Mouse (Mus musculus) neural tube, embryonic 11.5 days (tissue): ENCODE results near the gene Cks2. TPM values are rescaled to one million over a fixed set of nuclear protein-coding genes. Genes with fewer than 3 reads are reported as not detected.
"Not testable (repeated sequence)": the region's sequence is repeated elsewhere in the genome, so short reads cannot be mapped to it uniquely, and the experiment has no call there.

Experiments used
- ATAC-seq: fragments of 200-750 bp; cut with Nextera tagmentation; 2 replicates; pipeline ENCODE4 v1.8.0; 2017; ENCODE audit warnings: moderate number of reproducible peaks, mild to moderate bottlenecking, moderate TSS enrichment, moderate library complexity; ENCODE audit not compliant: insufficient read depth, low FRiP score, low TSS enrichment
- DNase-seq: peaks from one replicate; pipeline ENCODE4 v3.0.0-alpha.2; 2015; ENCODE audit warnings: low spot score
- H3K27ac ChIP-seq: fragments of 300-500 bp; sonication (generic); 2 replicates; pipeline ENCODE4 v1.5.1; 2014; ENCODE audit warnings: low read depth, mild to moderate bottlenecking, low read length
- H3K27me3 ChIP-seq: fragments of 300-500 bp; sonication (generic); 2 replicates; pipeline ENCODE4 v1.6.1; 2014; ENCODE audit warnings: mild to moderate bottlenecking, low read length, mixed read lengths; ENCODE audit not compliant: control insufficient read depth, insufficient read depth
- H3K36me3 ChIP-seq: fragments of 300-500 bp; sonication (generic); 2 replicates; pipeline ENCODE4 v1.6.1; 2014; ENCODE audit warnings: mild to moderate bottlenecking, low read length, moderate library complexity, mixed read lengths; ENCODE audit not compliant: control insufficient read depth, insufficient read depth
- H3K4me1 ChIP-seq: fragments of 300-500 bp; sonication (generic); 2 replicates; pipeline ENCODE4 v1.6.1; 2014; ENCODE audit warnings: low read length, mixed read lengths; ENCODE audit not compliant: control insufficient read depth, insufficient read depth
- H3K4me2 ChIP-seq: fragments of 300-500 bp; sonication (generic); 2 replicates; pipeline ENCODE4 v1.6.1; 2014; ENCODE audit warnings: low read depth, mild to moderate bottlenecking, moderate library complexity
- H3K4me3 ChIP-seq: fragments of 300-500 bp; sonication (generic); 2 replicates; pipeline ENCODE4 v1.5.1; 2014; ENCODE audit warnings: low read depth, low read length
- H3K9ac ChIP-seq: fragments of 300-500 bp; sonication (generic); 2 replicates; pipeline ENCODE4 v1.6.1; 2014; ENCODE audit warnings: mild to moderate bottlenecking, low read length
- H3K9me3 ChIP-seq: fragments of 300-500 bp; sonication (generic); 2 replicates; pipeline ENCODE4 v1.6.1; 2016; ENCODE audit warnings: low read length; ENCODE audit not compliant: control insufficient read depth
- WGBS: fragments of 180-500 bp; shearing (Covaris S2); extraction: QIAGEN DNeasy Blood & Tissue Kit; methylation state at CpG from one replicate; pipeline ENCODE4 v1.1.7; 2014; 5-methylcytosine and 5-hydroxymethylcytosine counted together
- polyA plus RNA-seq: library from polyadenylated mRNA; unstranded; fragments of >200 nt; fragmentation: Nextera tagmentation; extraction: Ambion mirVana; gene quantifications from 2 replicates; pipeline ENCODE4 v1.2.1, GENCODE M21; 2014

Cks2 gene
- polyA plus RNA-seq, 1 experiment from 2014 or later, result 323 TPM

DNA sequence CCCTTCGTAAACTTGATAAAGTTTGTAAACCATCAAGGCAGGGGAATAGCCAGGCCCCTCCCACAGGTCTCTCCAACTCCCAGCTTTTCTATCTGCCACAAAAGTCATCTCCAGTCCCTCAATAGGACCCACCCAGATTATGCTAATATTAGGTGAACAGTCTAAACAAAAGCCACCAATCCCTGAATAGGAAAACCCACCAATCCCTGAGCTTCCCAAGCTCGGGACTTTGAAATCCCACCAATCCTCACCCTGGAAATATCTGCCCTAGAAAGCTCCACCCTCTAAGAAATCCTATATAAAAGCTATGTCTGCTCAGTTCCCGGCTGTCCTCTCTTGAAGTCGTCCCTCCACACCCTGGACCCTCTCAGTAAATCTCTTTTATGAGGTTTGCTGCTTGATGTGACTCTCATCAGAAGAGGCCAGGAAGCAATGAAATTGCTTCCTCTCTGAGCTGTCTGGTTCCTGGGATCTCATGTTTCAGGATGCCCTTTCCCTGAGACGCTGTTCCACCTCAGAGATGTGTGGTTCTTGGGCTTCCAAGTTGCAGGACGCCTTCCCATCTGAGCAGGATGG, 16.7 kb upstream of the Cks2 start:
- ATAC-seq (no peak), DNase-seq (no peak)
- WGBS, result 79% methylated on average over 6 of the region's 6 CpGs
- no peaks in the 10 kb centered on the region for H3K27me3 ChIP-seq
- H3K9ac ChIP-seq, result no peak overlapping the region
- H3K4me1 ChIP-seq, result no peaks in the 10 kb centered on the region
- no peak overlapping the region for H3K27ac ChIP-seq
- H3K36me3 ChIP-seq, result no peaks in the 10 kb centered on the region
- H3K9me3 ChIP-seq, result no peaks in the 10 kb centered on the region
- no peak overlapping the region for H3K4me3 ChIP-seq
- H3K4me2 ChIP-seq, result no peak overlapping the region

DNA sequence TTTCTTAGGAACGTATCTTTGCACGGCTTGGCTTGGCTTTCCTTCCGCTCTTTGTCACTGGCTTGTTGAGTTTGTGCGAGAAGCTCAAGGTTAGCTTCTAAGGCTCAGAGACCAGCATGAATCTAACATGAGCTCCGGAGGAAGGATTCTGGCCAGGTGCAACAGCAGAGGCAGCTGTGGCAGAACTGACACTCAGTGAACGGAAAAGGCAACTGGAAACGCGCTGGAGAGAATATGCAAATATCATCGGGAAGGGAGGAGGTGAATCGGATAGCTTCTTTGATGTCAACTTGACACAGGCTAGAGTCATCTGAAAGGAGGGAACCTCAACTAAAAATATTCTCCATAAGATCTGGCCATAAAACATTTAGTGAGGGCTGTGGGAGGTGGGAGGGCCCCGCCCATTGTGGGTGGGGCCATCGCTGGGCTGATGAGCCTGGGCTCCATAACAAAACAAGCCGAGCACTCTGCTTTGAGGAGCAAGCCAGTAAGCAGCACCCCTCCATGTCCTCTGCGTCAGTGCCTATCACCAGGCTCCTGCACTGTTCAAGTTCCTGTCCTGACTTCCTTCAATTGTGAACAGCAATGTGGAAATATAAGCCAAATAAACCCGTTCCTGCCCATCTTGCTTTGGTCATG, 13.6 kb upstream of the Cks2 start:
- DNase-seq (no peak), ATAC-seq (no peak)
- no peak overlapping the region for H3K27ac ChIP-seq
- no peaks in the 10 kb centered on the region for H3K9me3 ChIP-seq
- H3K4me2 ChIP-seq, result no peak overlapping the region
- no peaks in the 10 kb centered on the region for H3K36me3 ChIP-seq
- no peak overlapping the region for H3K9ac ChIP-seq
- H3K4me3 ChIP-seq, result no peak overlapping the region
- H3K27me3 ChIP-seq, result no peaks in the 10 kb centered on the region
- no peaks in the 10 kb centered on the region for H3K4me1 ChIP-seq
- 80% methylated on average over 15 of the region's 15 CpGs for WGBS

DNA sequence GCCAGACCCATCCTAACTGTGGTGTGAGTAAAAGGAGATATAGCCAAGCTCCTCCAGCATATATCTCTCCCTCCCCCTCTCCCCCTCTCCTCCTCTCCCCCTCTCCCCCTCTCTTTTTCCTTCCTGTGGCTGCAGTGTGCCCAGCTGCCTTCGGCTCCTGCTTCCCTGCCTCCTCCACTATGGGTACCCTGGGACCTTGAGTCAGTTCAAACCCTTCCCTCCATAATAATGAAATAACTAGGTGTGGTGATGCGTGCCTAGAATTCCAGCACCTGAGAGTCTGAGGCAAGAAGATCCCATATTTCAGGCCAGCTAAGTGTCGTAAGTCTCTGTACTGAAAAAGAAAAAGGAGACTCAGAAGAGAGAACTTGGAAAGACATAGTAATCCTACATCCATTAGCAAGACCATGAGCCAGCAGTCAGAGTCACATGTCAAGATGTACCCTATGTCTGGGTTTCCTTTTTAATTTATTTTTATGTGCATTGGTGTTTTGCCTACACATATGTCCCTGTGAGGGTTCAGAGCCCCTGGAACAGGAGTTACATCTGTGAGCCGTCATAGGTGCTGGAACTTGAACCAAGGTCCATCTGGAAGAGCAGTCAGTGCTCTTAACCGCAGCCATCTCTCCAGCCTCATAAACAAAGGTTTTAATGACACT, 12.3 kb upstream of the Cks2 start:
- Histone ChIP-seq H3K27ac (no peak overlapping the region), H3K4me2 (no peak overlapping the region), H3K27me3 (no peaks in the 10 kb centered on the region), H3K4me3 (no peak overlapping the region), H3K4me1 (no peaks in the 10 kb centered on the region), H3K9me3 (no peaks in the 10 kb centered on the region), H3K36me3 (no peaks in the 10 kb centered on the region), H3K9ac (no peak overlapping the region)
- no peak for ATAC-seq
- no peak for DNase-seq
- WGBS, result 88% methylated on average over 5 of the region's 5 CpGs

GRCm38 (mm10) chr13:51635384-51635783, 9.6 kb upstream of the Cks2 start:
- not testable (repeated sequence) for H3K9ac ChIP-seq, H3K27me3 ChIP-seq, ATAC-seq, H3K4me3 ChIP-seq, H3K4me1 ChIP-seq, H3K4me2 ChIP-seq, H3K27ac ChIP-seq, DNase-seq, H3K36me3 ChIP-seq, H3K9me3 ChIP-seq
- WGBS, result 83% methylated on average over 1 of the region's 9 CpGs

DNA sequence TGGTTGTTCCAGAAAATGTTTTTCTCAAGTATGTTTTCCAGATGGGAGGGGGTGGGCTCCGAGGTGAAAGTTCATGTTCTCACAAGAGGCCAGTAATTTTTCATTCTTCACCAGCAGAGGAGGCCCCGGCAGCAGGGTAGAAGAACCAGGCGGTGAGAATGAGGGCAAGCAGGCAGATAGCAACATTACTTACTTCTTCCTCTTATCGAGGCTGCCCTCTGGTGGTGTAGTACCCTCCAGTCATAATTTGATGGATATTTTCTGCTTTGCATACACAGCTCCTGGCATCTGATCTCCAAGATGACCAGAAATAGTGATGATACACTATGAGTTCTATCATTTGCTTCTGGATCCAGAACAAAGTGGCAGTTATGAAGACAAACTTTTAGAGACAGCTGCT, 6.1 kb upstream of the Cks2 start:
- DNase-seq (no peak), ATAC-seq (no peak)
- no peaks in the 10 kb centered on the region for H3K36me3 ChIP-seq
- H3K27ac ChIP-seq, result no peak overlapping the region
- no peaks in the 10 kb centered on the region for H3K4me1 ChIP-seq
- no peak overlapping the region for H3K9ac ChIP-seq
- H3K27me3 ChIP-seq, result no peaks in the 10 kb centered on the region
- no peak overlapping the region for H3K4me2 ChIP-seq
- WGBS, result 92% methylated on average over 4 of the region's 4 CpGs
- H3K4me3 ChIP-seq, result no peak overlapping the region
- no peaks in the 10 kb centered on the region for H3K9me3 ChIP-seq

DNA sequence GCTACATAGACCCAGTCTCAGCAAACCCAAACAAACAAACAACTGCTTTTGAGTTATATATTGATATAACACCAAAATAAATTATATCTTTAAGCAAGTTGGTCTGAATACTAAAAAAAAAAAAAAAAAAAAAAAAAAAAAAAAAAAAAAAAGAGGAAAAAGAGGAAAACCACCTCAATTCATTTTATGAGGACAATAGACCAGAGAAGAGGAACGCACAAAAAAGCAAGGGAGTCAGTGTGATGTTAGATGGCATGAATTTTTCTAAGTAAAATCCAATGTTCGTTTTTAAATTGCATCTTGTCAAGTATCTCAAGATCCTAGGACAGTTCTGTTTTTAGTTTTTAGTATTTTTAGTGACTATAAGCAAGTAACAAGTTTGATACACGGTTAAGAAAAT, 3.6 kb upstream of the Cks2 start:
- Histone ChIP-seq H3K27ac (no peak overlapping the region), H3K27me3 (no peaks in the 10 kb centered on the region), H3K9me3 (no peaks in the 10 kb centered on the region), H3K9ac (no peak overlapping the region), H3K36me3 (no peaks in the 10 kb centered on the region), H3K4me2 (no peak overlapping the region), H3K4me3 (no peak overlapping the region), H3K4me1 (no peaks in the 10 kb centered on the region)
- ATAC-seq, result no peak
- WGBS, result 90% methylated on average over 3 of the region's 3 CpGs
- DNase-seq, result no peak

DNA sequence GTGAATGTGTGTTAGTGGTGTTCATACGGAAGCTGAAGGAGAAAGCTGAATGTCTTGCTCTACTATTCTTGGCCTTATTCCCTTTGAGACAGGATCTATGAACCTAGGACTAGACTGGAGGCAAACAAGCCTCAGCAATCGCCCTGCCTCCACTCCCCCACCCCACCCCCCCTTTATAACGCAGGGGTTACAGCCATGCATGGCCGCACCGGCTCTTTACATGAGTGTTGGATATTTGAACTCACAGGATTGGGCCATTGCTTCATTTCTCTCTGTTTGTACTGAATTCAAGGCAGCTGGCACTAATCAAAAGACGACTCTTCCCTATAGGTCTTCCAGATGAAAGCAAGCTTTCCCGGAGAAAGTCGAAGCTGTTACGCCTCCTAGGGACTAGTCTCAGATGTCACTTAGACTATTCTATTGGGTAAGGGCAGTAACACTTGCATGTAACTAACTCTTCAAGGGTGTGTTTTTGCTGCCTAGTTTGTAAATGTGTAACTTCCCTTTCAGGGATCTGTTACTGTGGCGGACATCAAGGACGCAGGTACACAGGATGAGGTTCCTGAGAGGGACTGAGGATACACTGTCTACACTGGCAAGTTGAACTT, 2.8 kb upstream of the Cks2 start:
- no peak for ATAC-seq
- Histone ChIP-seq H3K36me3 (no peaks in the 10 kb centered on the region), H3K4me1 (no peaks in the 10 kb centered on the region), H3K4me3 (no peak overlapping the region), H3K9me3 (no peaks in the 10 kb centered on the region), H3K9ac (no peak overlapping the region), H3K27me3 (no peaks in the 10 kb centered on the region), H3K4me2 (no peak overlapping the region), H3K27ac (no peak overlapping the region)
- WGBS, result 32% methylated on average over 11 of the region's 11 CpGs
- DNase-seq, result no peak

- ATAC-seq, result peak; percentile 30; the same call in 1 of the 2 replicates
- H3K4me2 ChIP-seq, result peak overlapping the region; percentile 51
- peaks cover 4% of the 10 kb centered on the region; the same call in 1 of the 2 replicates for H3K4me1 ChIP-seq
- H3K9ac ChIP-seq, result peak overlapping the region; percentile 58
- no peak for DNase-seq
- H3K36me3 ChIP-seq, result no peaks in the 10 kb centered on the region
- H3K9me3 ChIP-seq, result no peaks in the 10 kb centered on the region
- H3K4me3 ChIP-seq, result peak overlapping the region; percentile 59
- no peaks in the 10 kb centered on the region for H3K27me3 ChIP-seq
- 49% methylated on average over 20 of the region's 20 CpGs for WGBS
- H3K27ac ChIP-seq, result no peak overlapping the region; the same call in 1 of the 2 replicates
These were observed 856 bp upstream of the Cks2 start for GRCm38 (mm10) chr13:51643924-51644828.
